Mouse (Mus musculus) CH12.LX (cell line): Measurements from ENCODE around the gene Chrna1. TPM values are rescaled to one million over a fixed set of nuclear protein-coding genes. Genes with fewer than 3 reads are reported as not detected.

Experiments
- DNase-seq: peaks from one replicate; pipeline ENCODE4 v3.0.0-alpha.2; 2013; ENCODE audit errors: extremely low read depth
- H3K27ac ChIP-seq: 2 replicates; pipeline ENCODE4 v1.5.1; 2012; ENCODE audit warnings: low read depth, mild to moderate bottlenecking, control low read depth, moderate library complexity; ENCODE audit not compliant: insufficient read depth
- H3K27me3 ChIP-seq: replicated peaks from 2 replicates; pipeline ENCODE3; 2012; ENCODE audit warnings: inconsistent platforms
- H3K36me3 ChIP-seq, 2 experiments: replicated peaks in 1 of 2; 2 replicates each; pipeline versions ENCODE3 to v1.6.1; 2012; ENCODE audit warnings: inconsistent platforms in 1 of 2, low read length in 1 of 2, mild to moderate bottlenecking in 1 of 2, mixed read lengths in 1 of 2, moderate library complexity in 1 of 2; ENCODE audit not compliant: control insufficient read depth in 1 of 2, insufficient read depth in 1 of 2
- H3K4me1 ChIP-seq, 2 experiments: 2 replicates each; pipeline ENCODE4 v1.6.1; 2012; ENCODE audit warnings: inconsistent platforms in 1 of 2, moderate library complexity in 1 of 2; ENCODE audit not compliant: insufficient read depth in 2 of 2, control insufficient read depth in 1 of 2
- H3K4me2 ChIP-seq: 2 replicates; pipeline ENCODE4 v1.6.1; 2012; ENCODE audit warnings: low read depth, mild to moderate bottlenecking, control low read depth; ENCODE audit not compliant: poor library complexity, insufficient read depth, severe bottlenecking
- H3K4me3 ChIP-seq, 3 experiments: fragments of 150-350 bp in 1 of 3; sonication (generic) in 1 of 3; replicated peaks in 1 of 3; 2 replicates each; pipeline versions ENCODE3 to v1.5.1; 2011 to 2012; ENCODE audit warnings: low read depth in 2 of 3, low read length in 2 of 3, mild to moderate bottlenecking in 2 of 3, moderate library complexity in 2 of 3, control low read depth in 1 of 3, improper control_type of control experiment in 1 of 3, inconsistent platforms in 1 of 3, mixed read lengths in 1 of 3; ENCODE audit not compliant: poor library complexity in 1 of 3
- H3K79me2 ChIP-seq: replicated peaks from 2 replicates; pipeline ENCODE4 v1.6.1; 2012; ENCODE audit warnings: mild to moderate bottlenecking, moderate library complexity; ENCODE audit not compliant: control insufficient read depth, poor library complexity, insufficient read depth, severe bottlenecking; ENCODE audit errors: extremely low read depth
- H3K9ac ChIP-seq: 2 replicates; pipeline ENCODE4 v1.6.1; 2012; ENCODE audit warnings: low read depth, mild to moderate bottlenecking, control low read depth, moderate library complexity; ENCODE audit not compliant: insufficient read depth
- H3K9me3 ChIP-seq: replicated peaks from 2 replicates; pipeline ENCODE3; 2012; ENCODE audit warnings: low read length, inconsistent platforms, mixed read lengths
- CHD2 ChIP-seq: IDR thresholded peaks from 2 replicates; pipeline ENCODE4 v1.6.1; 2011; ENCODE audit warnings: low read length, improper control_type of control experiment
- CTCF ChIP-seq, 2 experiments: IDR thresholded peaks in 1 of 2; conservative IDR thresholded peaks in 1 of 2; 2 replicates each; pipeline ENCODE4 v1.5.1; 2011 to 2012; ENCODE audit warnings: low read depth in 2 of 2, low read length in 2 of 2, improper control_type of control experiment in 1 of 2, inconsistent platforms in 1 of 2, mild to moderate bottlenecking in 1 of 2, moderate library complexity in 1 of 2
- GABPA ChIP-seq: IDR thresholded peaks from 2 replicates; pipeline ENCODE4 v1.6.1; 2012; ENCODE audit warnings: low read depth, low read length, improper control_type of control experiment, inconsistent platforms; ENCODE audit not compliant: insufficient replicate concordance
- HCFC1 ChIP-seq: IDR thresholded peaks from 2 replicates; pipeline ENCODE4 v1.6.1; 2012; ENCODE audit warnings: low read depth, mild to moderate bottlenecking, inconsistent platforms, low read length, improper control_type of control experiment
- MAFK ChIP-seq: IDR thresholded peaks from 2 replicates; pipeline ENCODE4 v1.6.1; 2011; ENCODE audit warnings: low read length, improper control_type of control experiment; ENCODE audit not compliant: insufficient replicate concordance
- MAX ChIP-seq: IDR thresholded peaks from 2 replicates; pipeline ENCODE4 v1.6.1; 2011; ENCODE audit warnings: low read length, improper control_type of control experiment
- MEF2A ChIP-seq: IDR thresholded peaks from 2 replicates; pipeline ENCODE4 v1.6.1; 2014; ENCODE audit warnings: low read depth, mild to moderate bottlenecking, inconsistent platforms, low read length, improper control_type of control experiment, borderline replicate concordance
- NRF1 ChIP-seq: IDR thresholded peaks from 2 replicates; pipeline ENCODE4 v1.6.1; 2014; ENCODE audit warnings: low read depth, mild to moderate bottlenecking, inconsistent platforms, low read length, improper control_type of control experiment, moderate library complexity
- SIN3A ChIP-seq: IDR thresholded peaks from 2 replicates; pipeline ENCODE4 v1.6.1; 2012; ENCODE audit warnings: low read length, improper control_type of control experiment, inconsistent platforms
- SMC3 ChIP-seq: IDR thresholded peaks from 2 replicates; pipeline ENCODE4 v1.6.1; 2011; ENCODE audit warnings: low read depth, low read length, improper control_type of control experiment
- TBP ChIP-seq: conservative IDR thresholded peaks from 2 replicates; pipeline ENCODE4 v1.6.1; 2011; ENCODE audit warnings: low read depth, low read length, improper control_type of control experiment
- TCF12 ChIP-seq: IDR thresholded peaks from 2 replicates; pipeline ENCODE4 v1.6.1; 2014; ENCODE audit warnings: low read depth, mild to moderate bottlenecking, inconsistent platforms, low read length, improper control_type of control experiment
- ZMIZ1 ChIP-seq: IDR thresholded peaks from 2 replicates; pipeline ENCODE4 v1.6.1; 2012; ENCODE audit warnings: low read depth, mild to moderate bottlenecking, inconsistent platforms, low read length, improper control_type of control experiment
- dilution Hi-C: fragments of 300-500 bp; cut with MboI; formaldehyde crosslinking; loops from 2 replicates; pipeline ENCODE4 v1.14.3; 2020; ENCODE audit warnings: low sequenced_read_pairs; ENCODE audit not compliant: extremely low pct_unique_long_range_greater_than_20kb, extremely low pct_ligation_motif_present
- in situ Hi-C: fragments of 300-500 bp; cut with MboI; formaldehyde crosslinking; loops from 3 replicates; pipeline ENCODE4 v1.14.3; 2019; ENCODE audit warnings: low sequenced_read_pairs, low pct_ligation_motif_present, low pct_unique_long_range_greater_than_20kb, mixed read lengths
- polyA plus RNA-seq: library from polyadenylated mRNA; unstranded; fragments of >175 nt; gene quantifications from 2 replicates; pipeline ENCODE4 v1.2.1, GENCODE M21; 2012; ENCODE audit warnings: low read depth; ENCODE audit not compliant: insufficient read length
- total RNA-seq, 2 experiments: library from RNA; depleted of rRNA; stranded (reverse); fragments of 300-350 nt in 1 of 2; fragments of >200 nt in 1 of 2; gene quantifications; 2 replicates each; pipeline ENCODE4 v1.2.3; 2012 to 2014

Chrna1 gene
- total and polyA plus RNA-seq, 3 experiments: not detected

DNA sequence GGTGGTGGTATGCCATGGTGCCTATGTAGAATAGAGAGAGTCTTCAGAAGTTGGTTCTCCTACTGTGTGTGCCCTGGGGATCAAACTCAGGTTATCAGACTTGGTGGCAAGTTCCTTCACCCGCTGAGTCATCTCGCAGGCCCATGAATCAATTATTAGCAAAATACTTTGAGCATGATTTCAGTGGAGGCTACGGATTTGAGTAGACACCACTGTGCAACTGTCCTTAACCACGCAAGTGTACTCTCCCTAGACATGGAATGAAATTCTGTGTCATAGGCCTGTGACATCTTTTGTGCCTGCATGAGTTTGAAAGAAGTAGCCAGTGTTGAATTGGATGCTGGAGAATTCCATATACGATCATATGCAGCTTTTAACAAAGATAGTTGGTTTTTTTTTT, 582 bp upstream of the Chrna1 start:
- no peak overlapping the region for H3K27ac ChIP-seq
- no peaks in the 10 kb centered on the region for H3K36me3 ChIP-seq
- H3K79me2 ChIP-seq: no peaks in the 10 kb centered on the region
- H3K4me3 ChIP-seq: no peak overlapping the region
- DNase-seq: no peak
- no peak overlapping the region for H3K9ac ChIP-seq
- peaks cover 2 to 7% of the 10 kb centered on the region in 2 experiments; a peak in 1 of 4 replicates for H3K4me1 ChIP-seq
- no peak for TF ChIP-seq NRF1
- no peak for TF ChIP-seq HCFC1
- TF ChIP-seq GABPA: no peak
- TF ChIP-seq TCF12: no peak
- TF ChIP-seq SMC3: no peak
- no peak for TF ChIP-seq MAX
- TF ChIP-seq MEF2A: no peak
- in situ Hi-C loops (loop anchor here (5.0 to 25.0 kb wide), 3 partner anchors 167 to 1082 kb away; partner anchors contain the start of genes Evx2 and Hoxd13), dilution Hi-C loops (no loop called here)
- no peaks in the 10 kb centered on the region for H3K27me3 ChIP-seq
- no peaks in the 10 kb centered on the region for H3K9me3 ChIP-seq
- no peak overlapping the region for H3K4me2 ChIP-seq

DNA sequence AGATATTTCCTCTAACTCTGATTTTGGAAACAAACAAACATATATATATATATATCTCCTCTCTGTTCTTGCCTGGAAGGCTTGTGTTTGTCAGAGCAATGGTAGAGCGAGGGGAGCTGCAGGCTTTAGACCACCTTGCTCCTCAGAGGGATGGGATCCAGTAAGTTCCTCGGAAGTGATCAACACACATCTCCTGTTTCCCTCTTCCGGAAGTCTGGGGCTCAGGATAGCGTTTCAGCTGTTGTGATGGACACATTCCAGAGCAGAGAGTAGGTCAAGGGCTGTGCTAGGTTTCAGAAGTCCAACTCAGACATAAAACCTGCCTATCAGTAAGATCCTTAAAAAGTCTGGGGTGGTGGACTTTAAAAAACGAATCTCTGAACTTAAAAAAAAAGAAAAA, 970 bp downstream of the Chrna1 start:
- Histone ChIP-seq H3K9ac (no peak overlapping the region), H3K9me3 (no peaks in the 10 kb centered on the region), H3K79me2 (no peaks in the 10 kb centered on the region), H3K4me3 (no peak overlapping the region), H3K4me1 (peaks cover 0 to 7% of the 10 kb centered on the region in 2 experiments; a peak in 1 of 4 replicates), H3K27me3 (no peaks in the 10 kb centered on the region), H3K4me2 (no peak overlapping the region), H3K36me3 (no peaks in the 10 kb centered on the region), H3K27ac (no peak overlapping the region)
- in situ Hi-C loops (loop anchor here (25.0 kb wide), 2 partner anchors 408 to 1083 kb away; partner anchors contain the start of genes Evx2 and Hoxd13), dilution Hi-C loops (no loop called here)
- no peak for TF ChIP-seq CHD2
- no peak for TF ChIP-seq TBP
- no peak for TF ChIP-seq MAFK
- TF ChIP-seq SIN3A: no peak
- TF ChIP-seq ZMIZ1: no peak
- TF ChIP-seq CTCF (conservative IDR thresholded peaks at IDR 0.05 in 1 of 2, IDR thresholded peaks at IDR 0.05 in 1 of 2; ENCODE audit: low read depth in 2 of 2, low read length in 2 of 2): no peak
- DNase-seq: no peak

DNA sequence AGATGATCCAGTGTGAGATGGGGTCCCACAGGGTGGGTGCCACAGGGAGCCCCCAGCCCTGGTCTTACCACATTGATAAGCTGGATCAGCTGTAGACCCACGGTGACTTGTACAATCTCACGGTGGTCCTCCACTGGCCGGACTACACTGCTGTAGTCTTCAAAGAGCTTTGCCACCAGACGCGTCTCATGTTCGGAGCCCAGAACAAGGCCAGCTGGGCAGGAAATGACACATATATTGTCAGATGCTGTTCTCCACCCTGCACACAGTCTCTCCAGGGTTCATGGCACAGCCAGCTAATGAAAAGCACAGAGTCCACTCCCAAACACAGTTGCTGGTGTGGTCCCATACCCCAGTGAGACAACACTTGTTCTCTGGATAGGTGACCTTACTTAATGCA, 5.7 kb downstream of the Chrna1 start:
- no peak overlapping the region for H3K27ac ChIP-seq
- no peaks in the 10 kb centered on the region for H3K27me3 ChIP-seq
- dilution Hi-C loops (no loop called here), in situ Hi-C loops (loop anchor here (25.0 kb wide), 1 partner anchor 313 kb away; the partner anchor contains the start of gene Atf2)
- H3K4me3 ChIP-seq: no peak overlapping the region
- H3K79me2 ChIP-seq: no peaks in the 10 kb centered on the region
- TF ChIP-seq GABPA: no peak
- TF ChIP-seq CTCF (conservative IDR thresholded peaks at IDR 0.05 in 1 of 2, IDR thresholded peaks at IDR 0.05 in 1 of 2; ENCODE audit: low read depth in 2 of 2, low read length in 2 of 2): no peak
- H3K9me3 ChIP-seq: no peaks in the 10 kb centered on the region
- no peak overlapping the region for H3K9ac ChIP-seq
- DNase-seq: no peak
- peak overlapping the region; percentile 22; the same call in 1 of the 2 replicates for H3K4me2 ChIP-seq
- H3K4me1 ChIP-seq: peaks cover 8 to 12% of the 10 kb centered on the region in 2 experiments; a peak in 2 of 4 replicates
- H3K36me3 ChIP-seq: no peaks in the 10 kb centered on the region
